Comparison of ENCODE assay signal across 12 mouse cellular contexts in the genomic region with DNA sequence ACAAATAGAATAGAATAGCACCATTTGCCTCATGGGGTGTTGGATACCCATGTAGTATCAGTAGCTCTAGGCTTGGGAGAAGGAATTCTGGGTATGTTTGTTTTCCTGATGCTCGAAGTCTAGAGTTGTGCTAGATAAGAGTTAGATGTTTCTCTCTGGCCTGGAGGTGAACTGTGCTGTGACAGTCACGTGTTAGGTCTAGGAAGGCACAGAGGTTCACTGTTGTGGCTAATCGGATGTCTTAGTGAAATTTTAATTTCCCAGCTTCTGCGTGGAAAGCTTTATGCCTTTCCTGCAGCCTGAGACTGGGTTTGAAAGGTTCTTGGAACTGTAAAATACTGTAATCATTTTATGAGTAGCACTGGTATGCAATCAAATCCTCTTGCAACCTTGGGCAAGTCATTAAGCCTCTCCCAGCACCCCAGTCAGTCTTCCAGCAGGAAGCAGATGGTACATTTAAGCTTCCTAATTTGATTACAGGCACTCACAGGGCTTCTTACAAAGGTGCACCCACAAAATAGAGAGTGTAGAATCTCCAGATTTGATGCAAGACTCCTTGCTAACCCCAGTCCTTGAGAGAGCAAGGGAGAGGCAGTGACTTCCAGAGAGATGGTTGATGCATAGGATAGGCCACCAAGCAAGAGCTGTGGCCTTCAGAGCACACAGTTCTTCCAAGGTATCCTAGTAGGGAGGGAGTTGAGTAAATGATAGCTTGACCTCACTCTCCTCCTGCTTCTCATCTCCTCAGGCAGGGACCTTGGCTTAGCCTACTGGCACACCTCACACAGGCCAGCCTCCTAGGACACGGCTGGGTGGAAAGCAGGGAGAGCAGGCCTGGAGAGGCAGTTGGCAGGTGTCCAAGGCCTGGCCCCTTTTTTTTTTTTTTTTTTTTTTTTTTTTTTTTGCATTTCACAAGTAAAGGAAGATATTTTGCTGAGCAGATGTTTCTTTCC. TPM values are rescaled to one million over a fixed set of nuclear protein-coding genes. Genes with fewer than 3 reads are reported as not detected.
DNase-seq lines count a peak whose midpoint lies in the region; ATAC-seq and TF ChIP-seq lines count a peak whose summit lies in the region.
"Had no signal": no experiment of that assay in that cellular context is flagged by ENCODE, and none has a peak within 500 bp of the region (broad histone marks: within the 10 kb centered on the region; RNA-seq: fewer than 3 reads in every experiment).

No protein-coding gene starts in this region.

- no peak overlapping the region for H3K9ac ChIP-seq in lung, postnatal 0 days (replicated peaks; ENCODE audit: low read depth)
- H3K9ac ChIP-seq in stomach, embryonic 15.5 days, result no peak overlapping the region
- H3K9ac ChIP-seq in neural tube, embryonic 15.5 days (replicated peaks), result no peak overlapping the region

- H3K27ac ChIP-seq in lung, postnatal 0 days (ENCODE audit: low read length), result no peak overlapping the region
- H3K27ac ChIP-seq in stomach, embryonic 15.5 days, result peak overlapping the region; percentile 68; the same call in 1 of the 2 replicates
- no peak overlapping the region; the same call in 1 of the 2 replicates for H3K27ac ChIP-seq in neural tube, embryonic 15.5 days (replicated peaks)

- 0 out of 2 replicates have a peak, but pooled peaks cover 2% of the 10 kb centered on the region for H3K4me1 ChIP-seq in lung, postnatal 0 days (ENCODE audit: insufficient read depth, low read depth, low read length)
- H3K4me1 ChIP-seq in stomach, embryonic 15.5 days, result peaks cover 17% of the 10 kb centered on the region; the same call in 1 of the 2 replicates
- peaks cover 12% of the 10 kb centered on the region; the same call in 1 of the 2 replicates for H3K4me1 ChIP-seq in neural tube, embryonic 15.5 days

- no peaks in the 10 kb centered on the region for H3K9me3 ChIP-seq in lung, postnatal 0 days (ENCODE audit: low read length)
- H3K9me3 ChIP-seq in stomach, embryonic 15.5 days, result no peaks in the 10 kb centered on the region
- H3K9me3 ChIP-seq in neural tube, embryonic 15.5 days (replicated peaks), result no peaks in the 10 kb centered on the region

- ATAC-seq in lung, postnatal 0 days, result peak; percentile 60
- peak; percentile 72 for ATAC-seq in stomach, embryonic 15.5 days (ENCODE audit: insufficient read depth, low FRiP score, low read depth)
- ATAC-seq in neural tube, embryonic 15.5 days (ENCODE audit: low FRiP score), result no peak
- ATAC-seq: hindbrain, embryonic 16.5 days had no signal

- H3K36me3 ChIP-seq in lung, postnatal 0 days (ENCODE audit: insufficient read depth, low read length), result no peaks in the 10 kb centered on the region
- no peaks in the 10 kb centered on the region for H3K36me3 ChIP-seq in stomach, embryonic 15.5 days
- H3K36me3 ChIP-seq in neural tube, embryonic 15.5 days, result no peaks in the 10 kb centered on the region

- H3K4me3 ChIP-seq in lung, postnatal 0 days (ENCODE audit: low read depth, low read length), result no peak overlapping the region
- no peak overlapping the region for H3K4me3 ChIP-seq in stomach, embryonic 15.5 days (replicated peaks)
- H3K4me3 ChIP-seq in neural tube, embryonic 15.5 days (replicated peaks), result no peak overlapping the region
- H3K4me3 ChIP-seq: myocyte had no signal

- no peak for TF ChIP-seq EP300 in lung, postnatal 0 days (IDR thresholded peaks at IDR 0.05)

- TF ChIP-seq CTCF in lung, postnatal 0 days (IDR thresholded peaks at IDR 0.05), result no peak

- DNase-seq in adrenal gland, adult (ENCODE audit: inconsistent age in 2 of 2, low spot score in 1 of 2), result peak; percentile 20 to 52
- DNase-seq in adrenal gland, postnatal 4 days (ENCODE audit: low spot score in 2 of 2), result no peak
- DNase-seq in lung, postnatal 0 days (ENCODE audit: low spot score), result peak; percentile 57
- no peak for DNase-seq in lung, postnatal 10 days
- peak; percentile 50 for DNase-seq in kidney, adult 11 months
- no peak for DNase-seq in cerebellum, adult 11-12 months
- DNase-seq: thymus, postnatal 4 days had no signal

- no peaks in the 10 kb centered on the region for H3K27me3 ChIP-seq in lung, postnatal 0 days (replicated peaks; ENCODE audit: insufficient read depth, low read length)
- H3K27me3 ChIP-seq in stomach, embryonic 15.5 days (replicated peaks), result no peaks in the 10 kb centered on the region
- H3K27me3 ChIP-seq in neural tube, embryonic 15.5 days (replicated peaks), result no peaks in the 10 kb centered on the region

- 39% methylated on average over 5 of the region's 5 CpGs for WGBS in lung, postnatal 0 days
- WGBS in stomach, embryonic 15.5 days, result 47% methylated on average over 5 of the region's 5 CpGs
- WGBS in neural tube, embryonic 15.5 days, result 56% methylated on average over 5 of the region's 5 CpGs

- H3K4me2 ChIP-seq in lung, postnatal 0 days (replicated peaks; ENCODE audit: low read depth, low read length), result no peak overlapping the region
- H3K4me2 ChIP-seq in stomach, embryonic 15.5 days, result no peak overlapping the region
- H3K4me2 ChIP-seq in neural tube, embryonic 15.5 days, result no peak overlapping the region
- H3K4me2 ChIP-seq: liver, embryonic 11.5 days had no signal

RNA-seq across cellular contexts. Expression of gene Nup160, which starts 37.0 kb away (rescaled TPM):
- total RNA-seq in adrenal gland, postnatal 4 days (2021), result 10 to 100 TPM; 29.4 to 30.9 TPM
- 11.1 and 12.4 TPM in 2 replicates for polyA plus RNA-seq in lung, postnatal 0 days (2015; fragmentation: Nextera tagmentation; extraction: Ambion mirVana)
- polyA plus RNA-seq in stomach, embryonic 15.5 days (2015; fragmentation: Nextera tagmentation; extraction: Ambion mirVana), result 40.4 and 42.7 TPM in 2 replicates
- polyA plus RNA-seq in neural tube, embryonic 15.5 days (2015; fragmentation: Nextera tagmentation; extraction: Ambion mirVana), result 21.4 and 25.9 TPM in 2 replicates

RNA-seq across cellular contexts. Expression of gene Ptprj, which starts 59.6 kb away (rescaled TPM):
- 10 to 100 TPM; 31.3 to 32.4 TPM for total RNA-seq in adrenal gland, postnatal 4 days (2021)
- 4.2 TPM in 2 replicates for polyA plus RNA-seq in lung, postnatal 0 days (2015; fragmentation: Nextera tagmentation; extraction: Ambion mirVana)
- polyA plus RNA-seq in stomach, embryonic 15.5 days (2015; fragmentation: Nextera tagmentation; extraction: Ambion mirVana), result 4.9 and 5.4 TPM in 2 replicates
- 5.8 and 6.0 TPM in 2 replicates for polyA plus RNA-seq in neural tube, embryonic 15.5 days (2015; fragmentation: Nextera tagmentation; extraction: Ambion mirVana)

Comparison
In these comparisons a context has a peak if more than half of its experiments do, and no peak if none do; other contexts are left out.
1. DNase-seq: peak in adrenal gland, adult (2 of 2), lung, postnatal 0 days (single experiment) and kidney, adult 11 months (single experiment); none in adrenal gland, postnatal 4 days (0 of 2), lung, postnatal 10 days (single experiment) and cerebellum, adult 11-12 months (single experiment).